Mouse (Mus musculus) heart, adult 9 months (tissue): ENCODE data around the gene Sar1b.
"Not testable (repeated sequence)": the region's sequence is repeated elsewhere in the genome, so short reads cannot be mapped to it uniquely, and the experiment has no call there.

Experiments used
- DNase-seq, 2 experiments: peaks; one replicate each; pipeline ENCODE4 v3.0.0; 2022; ENCODE audit warnings: low spot score in 2 of 2

The Sar1b gene

DNA sequence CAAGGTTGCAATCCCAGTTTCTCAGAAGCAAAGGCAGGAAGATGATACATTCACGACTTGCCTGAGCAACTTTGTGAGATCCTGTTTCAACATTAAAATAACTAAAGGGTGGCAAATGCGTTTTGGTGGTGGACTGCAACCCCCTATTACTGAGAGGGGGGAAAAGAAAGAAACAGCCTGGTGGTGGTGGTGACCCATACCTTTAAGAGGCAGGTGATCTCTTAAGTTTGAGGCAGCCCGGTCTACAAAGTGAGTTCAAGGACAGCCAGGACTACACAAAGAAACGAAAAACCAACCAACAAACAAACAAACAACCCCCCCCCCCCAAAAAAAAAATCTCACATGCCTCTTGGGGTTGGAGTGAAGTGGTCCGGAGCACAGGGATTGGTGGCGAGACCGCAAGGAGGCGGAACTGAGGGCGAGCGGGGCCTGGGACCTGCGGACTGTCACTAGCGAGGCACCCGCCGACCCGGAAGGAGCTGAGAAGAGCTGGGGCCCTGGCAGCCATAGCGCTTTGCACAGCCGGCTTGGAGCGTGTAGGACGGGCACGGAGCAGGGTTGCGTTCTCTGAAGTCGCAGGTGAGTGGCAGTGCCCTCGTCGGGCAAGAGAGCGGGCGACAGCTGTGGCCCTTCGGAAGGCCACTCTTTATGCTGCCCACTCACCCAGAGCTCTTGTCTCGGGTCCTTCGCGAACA lies at the start of gene Sar1b, which contains the start of gene Sec24a:
TSS of gene Sar1b (plus strand) at position 475 of the 695 bp plus-strand sequence.
TSS of gene Sec24a (minus strand) at position 422 of the 695 bp plus-strand sequence.
- peak; percentile 74 to 80 for DNase-seq

DNA sequence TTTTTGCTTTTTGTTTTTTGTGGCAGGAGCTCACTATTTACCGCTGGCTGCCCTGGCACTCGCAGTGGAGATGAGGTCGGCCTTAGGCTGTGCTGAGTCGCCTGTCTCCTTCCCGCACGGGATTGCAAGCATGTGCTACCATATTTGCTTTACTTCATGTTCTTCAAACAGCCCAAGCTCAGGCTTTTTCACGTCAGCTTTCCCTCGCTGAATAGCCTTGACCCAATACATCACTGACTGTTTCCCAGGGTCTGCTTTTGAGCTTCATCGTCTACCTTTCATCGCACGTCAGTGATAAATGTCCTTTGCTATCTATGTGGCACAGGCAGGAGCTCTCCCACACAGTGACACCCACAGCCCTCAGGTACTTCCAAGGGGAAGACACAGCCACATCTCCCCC lies 42.4 kb upstream of the Sar1b start:
- no peak for DNase-seq

DNA sequence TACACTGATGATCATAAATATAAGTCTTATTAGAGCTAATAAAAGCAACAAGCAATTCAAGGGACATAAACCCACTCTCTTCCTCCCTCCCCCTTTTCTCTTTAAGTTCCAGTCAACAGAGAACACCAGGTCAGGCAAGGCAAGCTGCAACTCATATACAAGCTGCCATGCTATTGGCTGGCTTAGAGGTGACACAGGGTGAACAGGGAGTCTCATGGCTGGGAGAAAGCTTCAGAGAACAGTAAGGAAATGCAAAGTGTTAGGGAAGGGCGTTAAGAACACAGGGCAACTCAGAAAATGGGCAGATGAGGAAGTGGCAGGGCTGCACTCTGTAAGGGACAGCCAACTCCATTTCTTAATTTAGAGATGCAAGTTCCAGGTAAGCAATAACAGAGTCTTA lies 30.6 kb upstream of the Sar1b start:
- no peak for DNase-seq

DNA sequence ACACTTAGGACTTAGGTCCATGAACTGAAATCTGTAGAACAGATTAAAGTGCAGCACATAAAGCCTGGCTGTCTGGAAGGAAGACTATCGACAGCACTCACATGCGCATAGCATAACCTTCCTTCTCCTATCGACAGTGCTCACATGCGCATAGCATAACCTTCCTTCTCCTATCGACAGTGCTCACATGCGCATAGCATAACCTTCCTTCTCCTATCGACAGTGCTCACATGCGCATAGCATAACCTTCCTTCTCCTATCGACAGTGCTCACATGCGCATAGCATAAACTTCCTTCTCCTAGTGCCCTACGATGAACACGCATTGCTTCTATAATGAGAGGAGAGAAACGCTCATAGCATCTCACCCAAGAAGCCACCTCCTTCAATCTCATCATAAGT lies 29.3 kb upstream of the Sar1b start:
- not testable (repeated sequence) for DNase-seq

DNA sequence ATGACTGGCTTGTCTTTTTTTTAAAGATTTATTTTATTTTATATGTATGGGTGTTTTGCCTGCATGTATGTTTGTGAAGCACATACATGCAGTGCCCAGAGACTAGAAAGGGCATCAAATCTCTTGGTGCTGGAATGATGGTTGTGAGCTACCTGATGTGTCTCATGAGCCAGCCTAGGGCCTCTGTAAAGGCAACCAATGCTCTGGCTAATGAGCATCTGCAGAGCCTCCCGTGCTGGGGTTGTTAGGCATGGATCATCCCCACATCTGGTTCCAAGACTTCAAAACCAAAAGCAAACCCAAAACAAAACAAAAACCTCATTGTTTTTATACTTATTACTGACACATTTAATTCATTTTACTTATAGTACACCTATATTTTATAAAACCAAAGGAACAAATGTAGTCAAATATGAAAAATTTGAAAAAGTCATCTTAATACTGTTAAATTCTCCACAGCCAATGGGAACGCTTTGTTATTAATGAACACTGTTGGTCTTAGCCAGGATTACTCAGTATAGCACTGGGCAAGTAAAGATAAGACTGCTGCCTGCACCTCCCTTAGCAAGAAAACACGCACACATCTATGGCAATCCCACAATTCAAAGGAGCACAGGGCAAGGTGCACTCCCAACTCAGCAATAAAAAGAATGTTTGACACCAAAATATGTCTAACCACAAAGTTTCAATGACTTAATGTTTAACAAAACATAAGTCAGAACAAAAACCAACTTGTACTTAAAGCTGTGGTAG lies 24.7 kb upstream of the Sar1b start:
- DNase-seq, result no peak

DNA sequence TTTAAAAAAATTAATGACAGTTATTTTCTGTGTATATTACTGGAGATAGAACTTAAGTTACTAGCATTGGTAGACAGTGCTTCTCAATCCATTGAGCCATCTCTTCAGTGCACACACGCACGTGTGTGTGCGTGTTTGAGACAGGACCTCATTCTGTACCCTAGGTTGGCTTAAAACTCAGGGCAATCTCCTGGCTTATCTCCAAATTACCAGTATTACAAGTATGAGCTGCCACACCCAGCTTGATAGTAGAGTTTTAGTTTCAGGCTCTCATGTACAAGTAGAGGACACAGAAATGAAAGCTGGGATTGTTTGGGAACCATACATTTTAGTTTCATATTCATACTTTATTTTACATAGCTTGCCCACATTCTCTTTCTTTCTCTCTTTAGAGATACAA lies 22.8 kb upstream of the Sar1b start:
- no peak for DNase-seq

DNA sequence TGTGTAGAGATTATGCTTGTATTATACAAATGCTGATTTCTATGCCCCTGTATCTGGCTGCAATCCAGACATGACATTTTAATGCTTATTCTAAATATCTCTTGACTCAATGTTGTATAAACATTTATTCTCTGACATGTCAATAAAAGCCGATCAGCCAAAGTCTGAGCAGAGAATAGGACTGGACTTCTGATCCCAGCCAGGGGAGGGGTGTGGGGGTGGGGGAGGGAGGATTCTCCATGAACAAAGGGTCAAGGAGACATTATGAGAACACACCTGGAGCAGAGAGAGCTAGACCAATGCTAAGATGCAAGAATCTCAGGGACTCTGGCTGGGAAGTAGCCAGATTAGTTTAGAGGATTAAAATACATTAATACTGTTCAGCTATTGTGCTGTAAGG lies 17.4 kb upstream of the Sar1b start:
- no peak for DNase-seq

DNA sequence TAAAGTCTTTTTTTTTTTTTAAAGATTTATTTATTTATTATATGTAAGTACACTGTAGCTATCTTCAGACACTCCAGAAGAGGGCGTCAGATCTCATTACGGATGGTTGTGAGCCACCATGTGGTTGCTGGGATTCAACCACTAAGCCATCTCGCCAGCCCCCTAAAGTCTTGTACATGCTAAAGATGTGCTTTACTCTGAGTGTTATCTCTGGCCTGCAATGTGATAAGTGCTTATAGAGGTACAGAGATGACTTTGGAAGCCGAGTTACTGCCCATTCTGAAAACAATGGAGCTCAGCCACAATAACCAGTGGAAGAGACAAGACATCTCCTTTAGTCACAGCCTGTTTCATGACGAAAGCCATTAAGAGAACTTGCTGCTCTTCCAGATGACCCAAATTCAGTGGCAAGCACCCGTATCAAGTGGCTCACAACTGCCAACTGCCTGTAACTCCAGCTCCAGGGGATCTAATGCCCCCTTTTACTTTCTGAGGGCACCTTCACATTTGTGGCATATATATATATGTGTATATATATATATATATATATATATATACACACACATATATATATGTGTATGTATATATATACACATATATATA lies 11.8 kb upstream of the Sar1b start:
- not testable (repeated sequence) for DNase-seq

DNA sequence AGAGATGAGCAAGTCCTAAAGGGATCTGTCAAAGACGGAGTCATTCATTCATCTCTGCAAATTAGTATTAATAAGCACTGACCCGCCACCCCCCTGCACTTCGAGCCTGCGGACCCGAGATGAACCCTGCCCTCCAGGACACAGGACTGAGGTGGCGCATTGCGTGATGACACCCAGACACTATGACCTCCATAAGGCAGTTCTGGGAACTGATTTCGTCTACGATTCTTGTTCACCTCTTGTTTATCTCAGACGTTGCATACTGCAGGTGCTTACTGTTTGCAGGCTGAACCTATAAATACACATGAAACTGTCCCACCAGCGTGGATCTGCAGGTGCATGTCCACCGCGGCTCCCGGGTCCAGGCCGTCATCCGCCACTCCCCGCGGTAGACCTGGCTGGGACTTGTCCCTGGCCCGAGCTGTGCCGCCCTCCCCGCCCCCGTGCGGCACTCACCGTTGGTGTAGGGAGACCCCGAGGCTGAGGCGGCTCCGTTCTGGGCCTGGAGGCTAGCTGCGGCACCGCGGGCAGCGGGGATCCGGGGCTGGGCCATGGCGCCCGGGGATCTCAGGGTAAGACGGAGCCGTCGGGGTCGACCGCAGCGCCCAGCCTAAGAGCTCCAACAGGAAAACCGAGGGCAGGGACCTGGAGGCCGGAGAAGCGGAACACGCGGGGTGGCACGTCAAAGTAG lies 7.7 kb upstream of the Sar1b start:
- DNase-seq, result peak in 1 of 2 experiments; percentile 12

DNA sequence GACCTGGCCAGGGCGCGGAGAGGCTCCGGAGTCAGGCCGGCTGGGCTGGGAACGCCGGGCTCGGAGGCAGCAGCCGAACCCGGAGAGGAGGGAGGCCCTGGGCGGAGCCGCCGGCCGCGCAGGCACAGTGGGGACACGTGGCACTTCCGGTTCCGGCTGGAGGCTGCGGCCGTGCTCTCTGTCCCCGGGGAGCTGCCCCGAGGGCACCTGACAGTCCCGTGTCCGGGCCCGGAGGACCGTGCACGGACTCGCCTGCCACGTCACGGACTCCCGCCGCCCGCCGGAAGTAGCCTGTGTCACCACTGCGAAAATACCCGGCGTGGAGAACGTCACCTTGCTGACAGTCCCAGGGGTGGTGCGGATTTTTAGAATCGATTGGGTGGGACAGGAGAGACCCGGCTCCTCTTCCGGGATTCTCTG lies 7.1 kb upstream of the Sar1b start:
- DNase-seq, result peak; percentile 94 to 96

DNA sequence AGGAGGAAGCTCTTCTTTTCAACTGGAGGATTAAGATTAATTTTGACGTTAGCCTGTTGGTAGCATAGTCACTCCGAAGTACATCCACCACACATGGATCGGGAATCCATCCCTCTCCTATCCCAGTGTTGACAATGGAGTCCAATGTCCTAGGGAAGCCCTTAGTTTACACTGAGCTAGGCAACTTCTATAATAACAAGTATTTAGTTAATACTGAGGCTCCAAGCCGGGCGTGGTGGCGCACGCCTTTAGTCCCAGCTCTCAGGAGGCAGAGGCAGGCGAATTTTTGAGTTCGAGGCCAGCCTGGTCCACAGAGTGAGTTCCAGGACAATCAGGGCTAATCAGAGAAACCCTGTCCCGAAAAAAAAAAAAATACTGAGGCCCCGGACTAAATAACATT lies 6.5 kb upstream of the Sar1b start:
- DNase-seq, result no peak

DNA sequence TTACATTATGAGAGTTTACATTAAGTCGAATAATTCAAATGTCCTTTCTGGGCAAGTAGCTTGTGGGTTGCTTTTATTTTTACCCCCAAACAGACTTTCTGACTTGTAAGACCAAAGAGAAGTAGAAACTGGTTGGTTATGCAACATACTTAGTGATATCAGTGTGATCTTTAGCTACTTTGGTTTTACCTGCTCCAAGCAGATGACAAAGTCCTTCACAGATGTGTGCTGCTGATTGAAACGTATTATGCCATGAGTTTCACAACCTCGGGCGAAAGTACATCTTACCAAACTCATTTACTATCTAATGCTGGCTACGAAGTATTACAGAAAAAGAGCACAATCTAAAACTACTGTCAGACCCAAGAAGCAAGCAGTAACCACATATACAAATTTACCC lies 5.9 kb upstream of the Sar1b start:
- DNase-seq, result no peak

DNA sequence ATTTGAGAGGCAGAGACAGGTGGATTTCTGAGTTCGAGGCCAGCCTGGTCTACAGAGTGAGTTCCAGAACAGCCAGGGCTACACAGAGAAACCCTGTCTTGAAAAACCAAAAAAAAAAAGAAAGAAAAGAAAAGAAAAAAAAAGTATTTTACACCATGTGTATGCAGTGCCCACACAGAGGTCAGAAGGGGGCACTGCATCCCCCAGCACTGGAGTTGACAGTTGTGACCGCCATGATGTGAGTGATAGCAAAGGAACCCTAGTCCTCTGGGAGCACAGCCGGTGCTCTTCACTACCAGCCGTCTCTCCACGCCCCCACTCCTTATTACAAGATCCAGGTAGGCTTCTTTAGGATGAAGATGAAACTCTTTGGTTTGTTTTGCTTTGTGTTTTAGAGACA lies 5.3 kb upstream of the Sar1b start:
- not testable (repeated sequence) for DNase-seq

DNA sequence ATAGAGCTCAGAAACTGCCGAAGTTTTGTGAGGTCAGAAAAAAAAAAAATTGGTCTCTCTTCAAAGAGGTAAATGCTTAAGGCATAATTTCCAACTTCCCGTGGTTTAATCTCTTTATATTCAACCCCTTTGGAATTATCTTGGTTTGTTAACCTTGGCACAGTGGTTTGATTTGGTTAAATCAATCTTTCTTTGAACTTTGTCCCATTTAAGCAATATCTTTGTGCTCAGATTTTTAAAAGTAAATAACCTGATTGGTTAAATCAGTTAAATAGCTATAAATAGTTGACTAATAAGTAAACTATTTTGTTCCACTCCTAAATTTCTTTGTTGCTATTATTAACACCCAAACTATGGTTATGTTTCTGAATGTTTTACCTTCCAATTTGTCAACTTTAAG lies 4.2 kb upstream of the Sar1b start:
- DNase-seq, result no peak

DNA sequence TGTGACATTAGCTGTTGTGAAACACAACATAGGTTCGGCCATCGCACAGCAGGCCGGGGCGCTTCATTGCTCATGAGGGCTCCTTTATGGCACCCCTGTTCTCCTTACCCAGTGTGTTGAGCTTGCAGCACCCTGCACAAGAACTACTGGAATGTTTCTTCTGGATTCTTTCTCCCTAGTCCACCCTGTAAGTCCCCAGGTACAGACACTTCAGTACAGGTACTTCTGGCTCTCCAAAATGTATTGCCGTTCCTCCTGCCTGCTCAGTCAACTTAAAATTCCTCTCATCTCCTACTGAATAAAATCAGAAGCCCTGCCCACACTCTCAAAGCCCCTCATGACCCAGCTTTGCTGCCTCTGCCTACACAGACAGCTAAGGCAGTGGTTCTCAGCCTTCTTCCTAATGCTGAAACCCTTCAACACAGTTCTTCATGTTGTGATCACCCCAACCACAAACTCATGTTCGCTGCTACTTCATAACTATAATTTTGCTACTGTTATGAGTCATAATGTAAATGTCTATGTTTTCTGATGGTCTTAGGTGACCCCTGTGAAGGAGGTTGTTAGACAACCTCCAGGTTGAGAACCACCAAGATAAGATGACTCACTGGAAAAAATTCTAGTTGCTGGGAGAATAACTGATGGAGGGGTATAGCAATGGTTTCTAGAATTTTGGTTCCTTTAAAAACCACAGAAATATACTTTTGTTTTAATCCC lies 3.4 kb upstream of the Sar1b start:
- DNase-seq, result no peak

DNA sequence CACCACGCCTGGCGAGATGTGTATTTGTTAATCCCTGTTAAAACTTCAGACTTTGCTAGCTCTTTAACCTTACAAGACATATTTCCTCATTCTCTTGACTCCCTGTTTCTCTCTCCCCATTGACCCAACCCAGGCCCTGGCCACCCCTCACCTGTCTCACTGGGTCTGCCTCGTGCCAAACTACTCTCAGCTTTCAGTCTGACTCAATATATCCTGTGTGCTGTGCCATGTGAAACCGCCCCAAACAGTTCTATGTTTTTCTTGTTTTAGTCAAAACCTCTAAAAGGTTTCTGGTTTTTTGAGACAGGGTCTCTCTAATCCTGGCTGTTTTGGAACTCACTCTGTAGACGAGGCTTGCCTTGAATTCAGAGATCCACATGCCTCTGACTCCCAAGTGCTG lies 2.2 kb upstream of the Sar1b start:
- no peak for DNase-seq

DNA sequence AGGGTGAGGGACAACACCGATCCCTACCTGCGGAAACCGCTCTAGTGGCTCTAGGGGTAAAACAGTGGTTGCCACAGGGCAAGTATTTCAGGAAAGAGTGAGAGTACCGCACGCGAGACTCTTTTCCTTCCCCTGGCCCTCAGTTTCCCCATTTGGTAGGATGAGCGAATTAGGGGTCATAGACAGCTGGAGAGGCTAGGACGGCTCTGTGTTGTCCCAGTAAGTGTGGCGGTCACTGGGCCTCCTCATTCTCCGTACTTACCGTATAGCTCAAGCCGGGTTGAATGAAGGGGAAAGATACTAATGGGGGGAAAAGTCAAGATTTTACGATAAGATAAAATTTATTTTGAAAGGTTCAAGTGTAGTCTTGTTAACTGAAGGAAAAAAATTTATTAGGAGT lies 468 bp downstream of the Sar1b start:
- no peak for DNase-seq

DNA sequence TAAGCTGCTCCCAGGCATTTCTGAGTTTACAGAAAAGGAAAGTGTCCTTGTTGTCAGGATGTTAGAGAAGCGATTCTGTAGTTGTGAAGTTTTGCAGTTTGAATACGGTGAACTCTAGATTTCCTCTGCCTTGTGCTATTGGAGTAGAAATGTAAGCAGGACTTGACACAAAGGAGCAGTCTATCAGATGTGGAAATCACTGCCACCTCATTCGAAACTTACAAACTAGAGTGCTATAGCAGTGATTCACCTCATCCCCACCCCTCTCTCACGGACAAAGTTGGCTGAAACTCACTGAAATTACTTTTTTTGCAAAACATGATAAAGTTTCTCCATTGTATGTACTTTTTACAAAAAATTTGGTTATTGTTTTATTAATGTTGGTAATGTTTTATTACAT lies 1.3 kb downstream of the Sar1b start:
- DNase-seq, result no peak

DNA sequence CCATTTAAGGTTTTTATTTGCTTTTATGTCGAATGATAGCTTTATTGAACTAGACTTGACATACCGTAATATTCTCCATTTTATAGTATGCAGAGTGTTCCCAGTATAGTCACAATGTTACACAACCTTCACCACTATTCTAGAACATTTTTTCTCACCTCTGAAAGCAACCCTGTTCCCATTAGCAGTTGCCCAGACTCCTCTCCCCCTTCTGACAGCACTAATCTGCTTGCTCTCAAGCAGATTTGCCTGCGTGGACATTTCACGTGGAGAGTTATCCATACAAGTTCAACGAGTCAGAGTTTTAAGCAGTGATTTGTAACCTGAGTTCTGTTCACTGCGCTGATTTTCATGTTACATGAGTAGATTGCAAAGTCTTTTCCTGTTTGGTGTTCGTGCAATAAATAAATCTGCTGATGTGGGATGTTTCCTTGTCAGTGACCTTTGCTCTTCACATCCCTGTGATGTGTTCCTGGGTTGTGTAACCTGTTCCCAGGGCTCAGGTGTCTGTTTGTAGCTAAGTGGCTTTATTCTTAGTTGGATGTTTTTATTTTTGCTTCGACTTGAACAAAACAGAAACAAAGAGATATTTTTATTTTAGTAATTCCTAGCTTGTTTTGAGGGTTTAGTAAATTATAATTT lies 4.2 kb downstream of the Sar1b start:
- no peak for DNase-seq

DNA sequence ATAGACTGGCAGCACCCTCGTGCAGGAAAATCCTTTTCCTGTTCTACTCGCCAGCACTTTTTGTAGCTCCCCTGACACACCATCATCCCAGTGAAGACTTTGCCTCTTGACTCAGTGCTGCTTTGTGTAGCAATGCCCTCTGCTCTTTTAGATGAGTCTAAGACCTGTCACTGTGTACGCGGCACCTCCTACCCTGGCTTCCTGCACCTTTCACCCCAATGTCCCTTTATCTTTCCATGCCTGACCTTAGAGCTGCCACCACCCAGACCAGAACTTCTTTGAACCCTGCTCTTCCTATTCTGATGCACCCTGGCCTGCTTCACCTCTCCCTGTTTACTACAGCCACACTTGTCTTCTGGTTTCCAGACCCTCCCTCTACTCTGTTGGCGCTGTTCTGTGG lies 4.8 kb downstream of the Sar1b start:
- no peak for DNase-seq

DNA sequence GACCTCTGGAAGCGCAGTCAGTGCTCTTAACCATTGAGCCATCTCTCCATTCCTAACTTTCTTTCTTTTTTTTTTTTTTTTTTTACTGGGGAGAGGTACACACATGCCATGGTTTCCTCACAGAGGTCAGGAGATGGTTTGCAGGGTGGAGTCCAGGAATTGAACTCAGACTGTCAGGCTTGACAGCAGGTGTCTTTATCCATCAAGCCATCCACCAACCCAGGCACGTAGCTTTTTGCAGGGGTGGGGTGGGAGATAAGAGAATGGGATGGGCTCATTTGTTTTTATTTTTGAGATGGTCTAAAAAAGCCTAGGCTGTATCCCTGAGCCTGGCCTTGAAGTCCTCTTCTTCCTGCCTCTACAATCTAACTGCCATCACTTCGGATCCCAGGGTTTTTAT lies 12.0 kb downstream of the Sar1b start:
- DNase-seq, result no peak
